Mouse (Mus musculus): ENCODE data around the gene Boc. TPM values are rescaled to one million over a fixed set of nuclear protein-coding genes. Genes with fewer than 3 reads are reported as not detected.

Gene Boc
- polyA plus RNA-seq, 1 experiment, result 14.3 TPM

- Histone ChIP-seq H3K27ac (ENCODE audit: insufficient read depth, low read length) (no peak overlapping the region), H3K4me3 (ENCODE audit: insufficient read depth, low read length) (no peak overlapping the region), H3K4me1 (ENCODE audit: control insufficient read depth, insufficient read depth, low read length) (no peaks in the 10 kb centered on the region)
- no peak for TF ChIP-seq POLR2A (IDR thresholded peaks at IDR 0.05; ENCODE audit: extremely low read depth, insufficient read depth, low read length)
- no peak for TF ChIP-seq CTCF (IDR thresholded peaks at IDR 0.05; ENCODE audit: extremely low read depth, insufficient read depth, low read length)
Observed at GRCm38 (mm10) chr16:44578551-44578950, 19.9 kb upstream of the Boc start.

GRCm38 (mm10) chr16:44568056-44568455 lies 9.4 kb upstream of the Boc start:
- Histone ChIP-seq H3K4me3 (ENCODE audit: insufficient read depth, low read length) (no peak overlapping the region), H3K27ac (ENCODE audit: insufficient read depth, low read length) (no peak overlapping the region), H3K4me1 (ENCODE audit: control insufficient read depth, insufficient read depth, low read length) (no peaks in the 10 kb centered on the region)
- no peak for TF ChIP-seq POLR2A (IDR thresholded peaks at IDR 0.05; ENCODE audit: extremely low read depth, insufficient read depth, low read length)
- TF ChIP-seq CTCF (IDR thresholded peaks at IDR 0.05; ENCODE audit: extremely low read depth, insufficient read depth, low read length), result no peak

DNA sequence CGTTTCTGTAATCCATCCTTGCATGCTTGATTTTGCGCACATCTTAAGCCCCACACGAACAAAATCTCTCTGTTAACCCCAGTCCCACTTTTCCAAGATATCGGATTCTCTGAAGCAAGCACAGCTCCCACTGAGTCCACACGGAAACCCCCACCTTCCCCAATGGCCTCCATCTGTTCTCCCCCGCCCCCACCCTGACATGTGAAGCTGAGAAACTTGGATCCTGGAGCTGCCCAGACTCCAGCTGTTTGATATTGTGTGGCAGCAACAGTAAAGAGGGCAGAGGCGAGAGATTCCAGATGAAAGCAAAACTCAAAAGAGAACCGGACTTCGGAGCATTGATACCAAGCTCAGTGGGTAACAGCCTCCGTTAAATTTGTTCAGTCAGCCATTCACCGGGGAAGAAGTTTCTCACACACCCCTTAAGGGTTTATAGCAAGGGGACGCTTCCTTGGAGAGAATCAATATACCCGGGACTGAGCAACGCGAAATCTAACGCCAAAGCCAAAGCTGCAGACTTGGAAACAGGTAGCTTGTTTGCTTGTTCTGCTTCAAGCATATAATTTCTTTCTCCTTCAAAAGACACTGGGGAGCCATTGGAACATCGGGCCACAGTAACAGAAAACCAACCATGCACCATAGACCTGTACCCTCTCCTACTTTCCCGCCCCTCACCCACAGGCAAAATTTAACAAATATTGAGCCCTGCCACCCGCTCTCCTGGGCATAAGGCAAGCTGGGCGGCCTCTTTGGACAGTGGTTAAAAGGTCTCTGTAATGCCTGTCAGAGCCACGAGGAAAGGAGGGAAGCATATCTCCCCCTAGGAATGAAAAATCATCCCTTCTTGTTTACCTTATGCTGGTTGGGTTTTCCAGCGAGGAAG lies 6.9 kb upstream of the Boc start:
- no peaks in the 10 kb centered on the region for H3K4me1 ChIP-seq (ENCODE audit: control insufficient read depth, insufficient read depth, low read length)
- TF ChIP-seq POLR2A (IDR thresholded peaks at IDR 0.05; ENCODE audit: extremely low read depth, insufficient read depth, low read length) (no peak), CTCF (IDR thresholded peaks at IDR 0.05; ENCODE audit: extremely low read depth, insufficient read depth, low read length) (no peak)
- H3K4me3 ChIP-seq (ENCODE audit: insufficient read depth, low read length), result no peak overlapping the region
- H3K27ac ChIP-seq (ENCODE audit: insufficient read depth, low read length), result no peak overlapping the region

DNA sequence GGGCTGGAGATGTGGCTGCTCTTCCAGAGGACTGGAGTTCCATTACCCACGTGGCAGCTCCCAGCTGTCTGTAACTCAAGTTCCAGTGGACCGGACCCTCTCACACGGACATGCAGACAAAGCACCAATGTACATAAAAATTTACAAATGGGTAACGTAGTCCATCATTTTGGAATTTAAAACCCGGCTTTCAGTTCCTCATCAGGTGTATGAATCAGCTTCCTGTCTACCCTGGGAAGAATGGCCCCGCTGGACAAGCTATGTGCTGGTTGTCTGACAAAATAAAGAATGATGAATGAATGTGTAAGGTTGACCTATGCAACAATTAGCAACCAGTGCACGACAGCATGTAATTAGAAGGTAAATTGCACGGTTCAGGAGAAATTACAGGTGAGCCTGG lies 5.7 kb upstream of the Boc start:
- H3K4me1 ChIP-seq (ENCODE audit: control insufficient read depth, insufficient read depth, low read length), result no peaks in the 10 kb centered on the region
- no peak overlapping the region for H3K27ac ChIP-seq (ENCODE audit: insufficient read depth, low read length)
- TF ChIP-seq POLR2A (IDR thresholded peaks at IDR 0.05; ENCODE audit: extremely low read depth, insufficient read depth, low read length) (no peak), CTCF (IDR thresholded peaks at IDR 0.05; ENCODE audit: extremely low read depth, insufficient read depth, low read length) (no peak)
- H3K4me3 ChIP-seq (ENCODE audit: insufficient read depth, low read length), result no peak overlapping the region

GRCm38 (mm10) chr16:44562061-44562460 lies 3.4 kb upstream of the Boc start:
- H3K4me1 ChIP-seq (ENCODE audit: control insufficient read depth, insufficient read depth, low read length), result no peaks in the 10 kb centered on the region; the same call in 1 of the 2 replicates
- H3K4me3 ChIP-seq (ENCODE audit: insufficient read depth, low read length), result no peak overlapping the region
- TF ChIP-seq POLR2A (IDR thresholded peaks at IDR 0.05; ENCODE audit: extremely low read depth, insufficient read depth, low read length) (no peak), CTCF (IDR thresholded peaks at IDR 0.05; ENCODE audit: extremely low read depth, insufficient read depth, low read length) (no peak)
- H3K27ac ChIP-seq (ENCODE audit: insufficient read depth, low read length), result no peak overlapping the region

- Histone ChIP-seq H3K4me3 (ENCODE audit: insufficient read depth, low read length) (no peak overlapping the region), H3K4me1 (ENCODE audit: control insufficient read depth, insufficient read depth, low read length) (no peaks in the 10 kb centered on the region; the same call in 1 of the 2 replicates), H3K27ac (ENCODE audit: insufficient read depth, low read length) (no peak overlapping the region)
- TF ChIP-seq CTCF (IDR thresholded peaks at IDR 0.05; ENCODE audit: extremely low read depth, insufficient read depth, low read length), result no peak
- no peak for TF ChIP-seq POLR2A (IDR thresholded peaks at IDR 0.05; ENCODE audit: extremely low read depth, insufficient read depth, low read length)
Observed at GRCm38 (mm10) chr16:44560214-44560613, 1.5 kb upstream of the Boc start.

DNA sequence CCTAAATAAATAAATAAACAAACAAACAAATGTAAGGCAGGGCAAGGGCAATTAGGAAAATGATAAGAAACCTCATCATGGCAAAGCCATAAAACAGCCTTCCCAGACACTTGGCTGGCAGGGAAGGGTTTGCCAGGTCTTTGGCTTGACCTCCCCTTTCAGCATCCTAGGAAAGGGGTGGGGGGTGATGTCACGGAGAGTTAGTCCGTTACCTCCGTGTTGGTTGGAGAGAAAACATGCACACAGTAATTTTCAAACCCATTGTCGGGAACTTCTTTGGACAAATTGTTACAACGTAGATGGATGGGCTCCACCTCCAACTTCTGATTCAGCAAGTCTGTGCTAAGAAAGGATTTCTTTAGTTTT lies 616 bp upstream of the Boc start:
- peak overlapping the region; percentile 90; the same call in 1 of the 2 replicates for H3K4me3 ChIP-seq (ENCODE audit: insufficient read depth, low read length)
- H3K27ac ChIP-seq (ENCODE audit: insufficient read depth, low read length), result no peak overlapping the region

DNA sequence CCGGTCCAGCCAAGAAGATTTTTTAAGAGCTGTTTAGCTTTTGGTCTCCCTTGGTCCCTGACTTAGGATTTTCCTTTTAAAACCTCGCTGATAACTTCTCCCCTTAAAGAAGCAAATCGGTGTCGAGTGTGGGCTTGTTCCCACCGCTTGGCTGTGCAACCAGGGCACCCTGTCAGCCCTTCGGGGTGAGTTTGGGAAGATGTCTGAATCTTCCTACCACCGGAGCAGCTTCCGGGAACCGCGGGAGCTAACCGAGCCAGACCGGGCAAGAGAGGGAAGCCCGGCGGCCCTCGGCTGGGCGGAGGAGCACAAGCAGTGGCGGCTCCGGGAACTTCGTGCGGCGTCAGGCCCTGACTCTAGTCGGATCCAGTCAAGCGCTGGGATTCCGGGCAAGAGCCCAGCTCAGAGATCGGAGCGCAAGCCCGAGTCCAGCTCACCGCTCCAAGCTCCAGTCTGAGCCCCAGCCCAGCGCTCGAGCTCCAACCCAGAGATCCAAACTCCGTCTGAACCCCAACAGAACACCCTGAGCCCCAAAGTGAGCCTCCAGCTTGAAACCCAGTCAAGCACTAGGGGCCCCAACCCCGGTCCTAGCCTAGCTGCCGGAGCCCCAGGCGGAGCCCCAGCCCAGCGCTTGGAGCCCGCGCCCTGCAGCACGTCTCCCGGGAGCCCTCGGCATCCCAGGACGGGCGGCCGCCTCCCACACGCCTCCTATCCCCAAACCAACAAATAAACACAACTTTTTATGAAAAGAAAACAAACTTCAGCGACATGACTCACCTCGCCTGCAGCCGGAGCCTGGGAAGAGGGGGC lies 831 bp downstream of the Boc start:
- TF ChIP-seq CTCF (IDR thresholded peaks at IDR 0.05; ENCODE audit: extremely low read depth, insufficient read depth, low read length) (no peak), POLR2A (IDR thresholded peaks at IDR 0.05; ENCODE audit: extremely low read depth, insufficient read depth, low read length) (no peak)
- Histone ChIP-seq H3K27ac (ENCODE audit: insufficient read depth, low read length) (peak overlapping the region; percentile 91), H3K4me1 (ENCODE audit: control insufficient read depth, insufficient read depth, low read length) (no peaks in the 10 kb centered on the region; the same call in 1 of the 2 replicates), H3K4me3 (ENCODE audit: insufficient read depth, low read length) (peak overlapping the region; percentile 90)

More for the DNA sequence above, 616 bp upstream of the Boc start:
- TF ChIP-seq CTCF (IDR thresholded peaks at IDR 0.05; ENCODE audit: extremely low read depth, insufficient read depth, low read length) (no peak), POLR2A (IDR thresholded peaks at IDR 0.05; ENCODE audit: extremely low read depth, insufficient read depth, low read length) (no peak)
- H3K4me1 ChIP-seq (ENCODE audit: control insufficient read depth, insufficient read depth, low read length), result no peaks in the 10 kb centered on the region; the same call in 1 of the 2 replicates

GRCm38 (mm10) chr16:44557084-44557483 lies 1.6 kb downstream of the Boc start:
- no peak overlapping the region for H3K27ac ChIP-seq (ENCODE audit: insufficient read depth, low read length)
- no peaks in the 10 kb centered on the region; the same call in 1 of the 2 replicates for H3K4me1 ChIP-seq (ENCODE audit: control insufficient read depth, insufficient read depth, low read length)
- peak overlapping the region; percentile 90 for H3K4me3 ChIP-seq (ENCODE audit: insufficient read depth, low read length)
- TF ChIP-seq CTCF (IDR thresholded peaks at IDR 0.05; ENCODE audit: extremely low read depth, insufficient read depth, low read length) (no peak), POLR2A (IDR thresholded peaks at IDR 0.05; ENCODE audit: extremely low read depth, insufficient read depth, low read length) (no peak)
